ENCODE assay signal across 11 mouse cellular contexts in genomic region chr11:34009316-34010087, GRCm38 (mm10). TPM values are rescaled to one million over a fixed set of nuclear protein-coding genes. Genes with fewer than 3 reads are reported as not detected.
DNase-seq lines count a peak whose midpoint lies in the region; ATAC-seq lines count a peak whose summit lies in the region.
"Had no signal": no experiment of that assay in that cellular context is flagged by ENCODE, and none has a peak within 500 bp of the region (broad histone marks: within the 10 kb centered on the region; RNA-seq: fewer than 3 reads in every experiment).

No protein-coding gene starts in this region.

- 77% methylated on average over 12 of the region's 12 CpGs for WGBS in heart, embryonic 15.5 days
- 40% methylated on average over 12 of the region's 12 CpGs for WGBS in liver, embryonic 15.5 days (ENCODE audit: insufficient replicate concordance)

- H3K4me2 ChIP-seq in heart, embryonic 15.5 days = no peak overlapping the region
- H3K4me2 ChIP-seq in liver, embryonic 15.5 days = no peak overlapping the region
- H3K4me2 ChIP-seq: midbrain, embryonic 12.5 days had no signal

- 0 out of 2 replicates have a peak, but pooled peaks cover 5% of the 10 kb centered on the region for H3K4me1 ChIP-seq in heart, embryonic 15.5 days (replicated peaks)
- H3K4me1 ChIP-seq in liver, embryonic 15.5 days (replicated peaks) = peaks cover 14% of the 10 kb centered on the region
- H3K4me1 ChIP-seq: midbrain, embryonic 12.5 days had no signal

- H3K27me3 ChIP-seq in heart, embryonic 15.5 days = no peaks in the 10 kb centered on the region
- no peaks in the 10 kb centered on the region for H3K27me3 ChIP-seq in liver, embryonic 15.5 days
- H3K27me3 ChIP-seq: midbrain, embryonic 12.5 days had no signal

- H3K9me3 ChIP-seq in heart, embryonic 15.5 days (replicated peaks) = no peaks in the 10 kb centered on the region
- H3K9me3 ChIP-seq in liver, embryonic 15.5 days (replicated peaks) = no peaks in the 10 kb centered on the region
- H3K9me3 ChIP-seq: midbrain, embryonic 12.5 days had no signal

- no peak for ATAC-seq in heart, embryonic 15.5 days (replicated peaks; ENCODE audit: insufficient number of reproducible peaks, insufficient read depth, low FRiP score, low read depth)
- ATAC-seq in CD4-positive, CD25-positive, alpha-beta regulatory T cell, adult 4 months = peak; percentile 24
- no peak for ATAC-seq in liver, embryonic 15.5 days (ENCODE audit: insufficient read depth)

- H3K36me3 ChIP-seq in heart, embryonic 15.5 days = no peaks in the 10 kb centered on the region
- no peaks in the 10 kb centered on the region for H3K36me3 ChIP-seq in liver, embryonic 15.5 days (replicated peaks)
- H3K36me3 ChIP-seq: midbrain, embryonic 12.5 days had no signal

- H3K9ac ChIP-seq in heart, embryonic 15.5 days = no peak overlapping the region
- no peak overlapping the region for H3K9ac ChIP-seq in liver, embryonic 15.5 days
- H3K9ac ChIP-seq: midbrain, embryonic 12.5 days had no signal

- peak overlapping the region; percentile 64 for H3K27ac ChIP-seq in heart, embryonic 15.5 days
- peak overlapping the region; percentile 42 for H3K27ac ChIP-seq in liver, embryonic 15.5 days (replicated peaks)
- H3K27ac ChIP-seq: midbrain, embryonic 12.5 days had no signal

- DNase-seq in heart, postnatal 4 days = no peak
- DNase-seq in natural killer cell, adult 2 months (ENCODE audit: low spot score in 2 of 2) = peak; percentile 11 to 12
- DNase-seq in left cerebral cortex, adult 18-20 months (ENCODE audit: low spot score in 2 of 2) = no peak
- DNase-seq in retina, embryonic 14.5 days (ENCODE audit: low spot score) = no peak
- DNase-seq in layer of hippocampus, adult 18-20 months (ENCODE audit: low spot score in 2 of 2) = no peak

- H3K4me3 ChIP-seq in heart, embryonic 15.5 days = no peak overlapping the region
- H3K4me3 ChIP-seq in liver, embryonic 15.5 days (replicated peaks) = no peak overlapping the region
- H3K4me3 ChIP-seq: midbrain, embryonic 12.5 days had no signal

RNA-seq across cellular contexts. Expression of gene Kcnip1, which starts 16.6 kb away (rescaled TPM):
- 0.80 TPM in 1 of 2 replicates, not detected in the other for polyA plus RNA-seq in heart, embryonic 15.5 days (2015; fragmentation: Nextera tagmentation; extraction: Ambion mirVana)
- not detected for total RNA-seq in heart, postnatal 4 days (2021)
- not detected for polyA plus RNA-seq in CD4-positive, CD25-positive, alpha-beta regulatory T cell, adult 4 months (2017; shearing (Covaris generic))
- polyA plus RNA-seq in liver, embryonic 15.5 days (2015; fragmentation: Nextera tagmentation; extraction: Ambion mirVana) = 0.16 and 0.51 TPM in 2 replicates
- total RNA-seq in left cerebral cortex, adult 18-20 months (2021) = 10 to 100 TPM; 25.2 to 32.8 TPM
- total RNA-seq in layer of hippocampus, adult 18-20 months (2021) = 10 to 100 TPM; 20.3 to 24.2 TPM
- total RNA-seq: heart, postnatal 14 days had no signal
- polyA plus RNA-seq: C2C12 had no signal

RNA-seq across cellular contexts. Expression of gene Lcp2, which starts 37.2 kb away (rescaled TPM):
- 2.3 and 6.4 TPM in 2 replicates for polyA plus RNA-seq in heart, embryonic 15.5 days (2015; fragmentation: Nextera tagmentation; extraction: Ambion mirVana)
- 1 to 10 TPM in 1 of 2 experiments, under 1 TPM in 1; 0.88 to 1.6 TPM for total RNA-seq in heart, postnatal 4 days (2021)
- 100 to 1,000 TPM; 477 to 563 TPM for polyA plus RNA-seq in CD4-positive, CD25-positive, alpha-beta regulatory T cell, adult 4 months (2017; shearing (Covaris generic))
- 8.1 and 10.0 TPM in 2 replicates for polyA plus RNA-seq in liver, embryonic 15.5 days (2015; fragmentation: Nextera tagmentation; extraction: Ambion mirVana)
- 1 to 10 TPM; 2.9 to 4.0 TPM for total RNA-seq in left cerebral cortex, adult 18-20 months (2021)
- total RNA-seq in layer of hippocampus, adult 18-20 months (2021) = 1 to 10 TPM; 2.9 to 3.7 TPM
- polyA plus RNA-seq: C2C12 had no signal

RNA-seq across cellular contexts. Expression of gene Kcnmb1, which starts 46.7 kb away (rescaled TPM):
- 1.3 and 1.5 TPM in 2 replicates for polyA plus RNA-seq in heart, embryonic 15.5 days (2015; fragmentation: Nextera tagmentation; extraction: Ambion mirVana)
- 1 to 10 TPM in 1 of 2 experiments, under 1 TPM in 1; 0.86 to 1.0 TPM for total RNA-seq in heart, postnatal 4 days (2021)
- polyA plus RNA-seq in CD4-positive, CD25-positive, alpha-beta regulatory T cell, adult 4 months (2017; shearing (Covaris generic)) = 1 to 10 TPM in 1 of 2 experiments, under 1 TPM in 1; 0.79 to 1.0 TPM
- polyA plus RNA-seq in liver, embryonic 15.5 days (2015; fragmentation: Nextera tagmentation; extraction: Ambion mirVana) = 0.03 TPM in 1 of 2 replicates, not detected in the other
- total RNA-seq in left cerebral cortex, adult 18-20 months (2021) = under 1 TPM; 0.21 to 0.26 TPM
- total RNA-seq in layer of hippocampus, adult 18-20 months (2021) = under 1 TPM; 0.27 to 0.28 TPM

Comparison
In these comparisons a context has a peak if more than half of its experiments do, and no peak if none do; other contexts are left out.
1. DNase-seq: peak in natural killer cell, adult 2 months (2 of 2); none in heart, postnatal 4 days (single experiment), left cerebral cortex, adult 18-20 months (0 of 2), retina, embryonic 14.5 days (single experiment) and layer of hippocampus, adult 18-20 months (0 of 2).
2. RNA of gene Kcnip1, which starts 16.6 kb away (total RNA-seq): 25.2 to 32.8 TPM in left cerebral cortex, adult 18-20 months and 20.3 to 24.2 TPM in layer of hippocampus, adult 18-20 months; not detected in heart, postnatal 4 days; every median in the first group is over 10 times any median in the second.